Mouse (Mus musculus): ENCODE results near the gene Rabep1.
"Not testable (repeated sequence)": the region's sequence is repeated elsewhere in the genome, so short reads cannot be mapped to it uniquely, and the experiment has no call there.

Gene Rabep1

DNA sequence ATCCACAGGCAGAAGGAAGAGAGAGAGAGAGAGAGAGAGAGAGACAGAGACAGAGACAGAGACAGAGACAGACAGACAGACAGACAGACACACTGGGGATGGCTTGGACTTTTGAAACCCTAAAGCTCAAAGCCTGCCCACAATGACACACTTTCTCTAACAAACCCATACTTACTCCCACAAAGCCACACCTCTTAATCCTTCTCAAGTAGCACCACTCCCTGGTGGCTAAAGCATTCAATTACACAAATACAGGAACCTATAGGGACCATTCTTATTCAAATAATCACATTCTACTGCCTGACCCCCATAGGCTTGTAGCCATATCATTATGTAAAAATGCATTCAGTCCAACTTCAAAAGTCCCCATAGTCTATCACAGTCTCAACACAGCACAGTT, 11.2 kb upstream of the Rabep1 start:
- no peak for DNase-seq

DNA sequence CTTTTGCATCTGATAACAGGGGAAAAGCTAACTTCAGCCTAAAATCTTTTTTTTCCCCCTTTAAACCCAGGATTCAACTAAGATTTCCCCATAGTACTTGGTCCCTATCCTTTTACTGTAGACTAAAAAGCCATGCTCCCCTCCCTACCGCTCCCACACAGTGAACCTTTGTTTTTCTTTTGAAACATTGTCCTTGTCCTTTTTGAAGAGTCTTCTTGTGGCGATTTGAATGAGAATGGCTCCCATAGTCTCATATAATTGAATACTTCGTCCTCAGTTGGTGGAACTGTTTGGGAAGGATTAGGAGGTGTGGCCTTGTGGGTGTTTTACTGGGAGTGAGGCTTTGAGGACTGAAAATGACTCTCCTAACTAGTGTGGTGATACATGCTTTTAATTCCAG, 10.7 kb upstream of the Rabep1 start:
- DNase-seq, result no peak

DNA sequence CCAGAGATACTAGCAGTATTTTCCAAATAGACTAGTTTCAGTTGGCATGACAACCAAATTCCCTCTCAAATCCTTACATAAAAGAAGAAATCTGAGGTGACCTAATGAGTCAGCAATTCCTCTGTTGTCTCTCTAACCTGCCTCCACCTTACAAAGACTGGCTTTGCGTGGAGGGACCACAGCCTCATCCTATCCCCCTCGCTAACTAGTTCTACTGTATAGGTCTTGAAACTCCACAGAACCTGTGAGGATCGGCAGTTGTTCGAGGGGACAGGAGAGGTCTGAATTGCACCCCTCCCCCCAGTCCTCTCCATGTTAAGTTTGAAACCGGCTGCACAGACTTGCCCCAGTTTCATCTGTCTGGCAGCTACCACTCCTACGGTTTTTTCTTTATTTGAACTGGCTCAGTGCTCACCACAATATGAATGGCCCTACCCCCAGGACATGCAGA, 9.2 kb upstream of the Rabep1 start:
- DNase-seq, result no peak

DNA sequence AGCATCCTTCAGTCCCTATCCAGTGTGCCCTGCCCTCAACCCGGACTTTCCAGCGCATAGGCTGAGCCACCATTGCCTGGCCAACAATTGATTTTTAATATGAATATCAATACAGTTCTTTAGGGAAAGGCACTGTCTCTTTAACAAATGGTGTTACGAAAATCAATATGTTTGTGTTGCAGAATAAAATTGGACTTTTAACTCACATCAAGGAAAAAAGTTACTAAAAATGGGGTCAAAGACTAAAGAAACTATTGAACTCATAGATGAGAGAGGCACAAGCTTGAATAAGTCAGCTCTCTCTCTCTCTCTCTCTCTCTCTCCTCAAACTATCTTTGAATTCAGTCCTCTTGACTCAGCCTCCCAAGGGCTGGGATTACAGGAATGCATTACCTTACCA, 7.5 kb upstream of the Rabep1 start:
- no peak for DNase-seq

DNA sequence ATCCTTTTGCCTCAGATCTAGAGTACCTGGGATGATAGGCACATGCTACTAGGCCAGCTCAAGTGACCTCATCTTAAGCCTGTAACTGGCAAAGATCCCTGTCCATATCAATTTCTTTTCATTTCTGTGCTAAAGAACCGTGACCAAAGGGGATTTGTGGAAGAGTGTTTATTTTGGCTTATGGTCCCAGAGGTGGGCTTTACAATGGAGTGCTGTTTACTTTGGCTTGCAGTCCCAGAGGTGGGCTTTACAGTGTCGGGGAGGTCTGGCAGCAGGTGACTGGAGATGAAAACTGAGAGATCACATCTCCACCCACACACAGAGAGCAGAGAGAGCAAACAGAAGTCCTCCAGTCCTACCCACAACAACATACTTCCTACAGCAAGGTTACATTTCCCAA, 6.0 kb upstream of the Rabep1 start:
- DNase-seq, result no peak

DNA sequence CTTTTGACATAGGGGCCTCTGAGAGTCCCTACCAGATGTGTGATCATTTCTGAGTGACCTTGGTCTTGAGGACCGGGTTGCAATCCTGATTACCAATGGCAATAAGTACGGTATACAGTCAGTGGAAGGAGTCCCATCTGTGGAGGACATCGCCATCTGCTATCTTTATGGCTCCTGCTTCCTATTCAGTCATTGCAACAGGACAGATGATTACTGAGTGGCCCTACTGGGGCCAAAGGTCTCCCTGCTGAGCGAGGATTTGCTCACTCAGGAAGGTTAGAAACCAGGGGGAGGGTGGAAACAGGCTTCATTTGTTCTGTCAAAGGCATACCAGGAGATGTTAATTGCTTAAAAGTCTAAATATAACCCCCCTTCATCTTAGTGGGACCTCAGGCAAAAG, 1.6 kb upstream of the Rabep1 start:
- no peak for DNase-seq

DNA sequence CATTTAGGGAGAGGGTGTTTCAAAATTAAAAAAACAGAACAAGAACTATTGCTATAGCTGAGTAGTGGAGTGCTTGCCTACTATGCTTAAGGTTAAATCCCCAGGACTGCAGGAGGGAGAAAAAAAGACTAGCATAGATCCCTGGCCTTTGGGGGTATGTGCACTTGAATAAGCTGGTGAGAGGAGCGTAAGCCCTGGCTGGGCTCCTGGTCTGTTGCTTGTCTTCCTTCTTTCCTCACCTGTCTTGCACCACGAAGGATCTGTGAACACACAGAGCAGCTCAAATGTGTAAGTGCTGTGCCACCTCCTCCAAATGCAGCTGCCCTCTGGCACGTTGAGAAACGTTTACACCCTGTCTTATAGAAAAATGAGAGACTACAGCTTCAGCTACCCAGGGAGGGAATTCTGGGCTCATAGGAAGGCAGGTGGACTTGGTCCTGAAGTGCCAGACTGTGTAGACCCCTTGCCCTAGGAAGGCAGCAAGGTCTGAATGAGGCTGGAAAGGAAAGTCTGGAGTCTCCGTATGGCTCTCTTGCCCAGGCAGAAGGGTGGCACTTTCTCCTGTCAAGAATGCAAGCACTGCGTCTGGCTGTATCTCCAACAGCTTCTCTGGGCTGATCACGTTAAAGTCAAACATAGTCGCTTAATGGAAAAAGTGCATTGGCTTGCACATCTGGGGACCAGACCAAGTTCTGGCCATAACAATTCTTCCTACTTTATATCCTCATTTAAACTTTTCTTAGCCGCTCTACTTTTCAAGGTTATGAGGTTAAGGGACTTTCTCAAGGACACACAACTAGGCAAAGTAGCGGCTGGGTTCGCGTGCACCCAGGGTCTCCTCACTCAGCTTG, 652 bp upstream of the Rabep1 start:
- peak; percentile 27 for DNase-seq

DNA sequence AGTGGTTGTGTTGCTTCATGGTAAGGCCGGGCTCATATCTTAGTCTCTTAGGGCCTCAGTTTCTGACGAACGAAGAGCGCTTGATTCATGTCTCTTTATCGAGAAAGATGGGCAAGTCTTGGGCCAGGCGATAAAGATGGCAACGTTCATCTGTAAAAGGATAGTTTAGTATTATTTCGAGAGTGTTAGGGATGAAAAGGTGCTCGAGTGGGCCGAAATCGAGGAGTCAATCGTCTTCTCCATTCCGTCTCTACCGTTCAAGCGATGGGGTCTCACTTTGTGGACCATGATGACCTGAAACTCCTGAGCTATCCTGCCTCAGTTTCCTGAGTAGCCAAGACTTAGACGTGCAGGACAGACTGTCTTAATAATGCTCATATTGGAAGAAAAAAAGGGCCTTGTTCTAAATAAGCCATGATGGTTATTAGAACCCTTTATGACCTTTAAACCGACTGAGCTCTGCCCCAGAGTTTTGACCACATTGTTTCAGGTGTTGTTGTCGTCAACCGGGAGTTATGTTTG, 940 bp downstream of the Rabep1 start:
- no peak for DNase-seq

DNA sequence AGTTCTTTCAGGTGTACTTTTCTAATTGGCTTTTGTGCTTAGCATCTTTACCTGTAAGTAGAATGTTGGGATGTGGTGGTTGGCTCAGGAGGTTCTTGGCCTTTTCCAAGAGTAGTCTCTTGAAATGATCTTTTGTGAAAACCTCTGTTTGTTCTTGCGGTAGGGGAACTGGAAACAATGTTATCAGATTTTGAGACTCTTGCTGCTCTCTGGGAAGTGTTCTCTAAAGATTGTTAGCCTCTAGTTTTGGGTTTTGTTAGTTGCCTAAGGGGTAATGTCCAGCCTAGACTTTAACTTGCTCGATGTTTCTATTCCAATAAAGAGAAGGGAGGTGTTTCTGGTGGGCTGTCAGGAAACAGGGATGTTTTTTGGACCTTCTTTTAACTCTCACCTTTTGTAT, 1.5 kb downstream of the Rabep1 start:
- DNase-seq, result no peak

DNA sequence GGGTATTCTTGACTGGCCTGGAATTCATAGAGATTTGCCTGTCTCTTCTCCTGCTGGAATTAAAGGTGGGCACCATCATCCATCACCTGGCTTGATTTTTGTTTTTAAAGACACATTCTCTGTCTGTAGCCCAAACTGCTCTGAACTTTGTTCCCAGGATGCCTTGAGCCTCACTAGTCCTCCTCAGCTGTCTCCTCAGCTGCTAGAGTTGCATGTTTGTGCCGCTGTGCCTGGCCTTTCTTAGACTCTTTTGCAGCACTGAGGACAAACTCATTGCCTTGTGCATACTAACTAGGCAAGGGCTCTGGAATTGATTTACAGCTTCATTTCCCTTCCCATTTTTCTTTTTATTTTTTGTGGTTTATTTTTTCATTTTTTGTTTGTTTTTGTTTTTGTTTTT, 15.8 kb downstream of the Rabep1 start:
- DNase-seq, result no peak

DNA sequence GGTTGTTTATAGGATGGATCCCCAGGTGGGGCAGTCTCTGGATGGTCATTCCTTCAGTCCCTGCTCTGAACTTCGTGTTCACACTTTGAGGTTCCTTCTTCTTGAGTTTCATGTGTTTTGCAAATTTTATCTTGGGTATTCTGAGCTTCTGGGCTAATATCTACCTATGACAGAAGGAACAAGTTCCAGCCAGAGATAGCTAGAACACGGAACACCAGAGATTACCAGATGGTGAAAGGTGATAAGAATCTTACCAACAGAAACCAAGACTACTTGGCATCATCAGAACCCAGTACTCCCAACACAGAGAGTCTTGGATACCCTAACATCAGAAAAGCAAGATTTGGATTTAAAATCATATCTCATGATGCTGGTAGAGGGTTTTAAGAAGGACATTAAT, 18.6 kb downstream of the Rabep1 start:
- DNase-seq, result not testable (repeated sequence)

DNA sequence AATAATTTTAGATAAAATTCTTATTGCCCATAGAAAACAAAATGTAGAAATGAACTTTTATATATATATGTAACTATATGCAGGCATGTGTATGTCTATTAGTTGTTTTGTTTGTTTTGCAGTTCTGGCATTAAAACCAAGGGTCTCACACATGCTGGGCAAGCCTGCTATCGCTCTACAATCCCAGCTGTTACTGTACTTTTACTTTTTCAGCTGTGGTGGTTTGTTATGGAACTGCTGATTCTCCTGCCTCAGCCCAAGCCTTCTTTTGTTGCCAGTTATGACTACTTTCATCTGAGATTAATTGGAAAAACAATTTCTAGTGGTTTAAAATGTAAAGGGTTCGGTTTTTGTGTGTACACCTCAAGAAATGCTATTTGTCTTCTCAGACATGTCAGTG, 20.6 kb downstream of the Rabep1 start:
- no peak for DNase-seq

DNA sequence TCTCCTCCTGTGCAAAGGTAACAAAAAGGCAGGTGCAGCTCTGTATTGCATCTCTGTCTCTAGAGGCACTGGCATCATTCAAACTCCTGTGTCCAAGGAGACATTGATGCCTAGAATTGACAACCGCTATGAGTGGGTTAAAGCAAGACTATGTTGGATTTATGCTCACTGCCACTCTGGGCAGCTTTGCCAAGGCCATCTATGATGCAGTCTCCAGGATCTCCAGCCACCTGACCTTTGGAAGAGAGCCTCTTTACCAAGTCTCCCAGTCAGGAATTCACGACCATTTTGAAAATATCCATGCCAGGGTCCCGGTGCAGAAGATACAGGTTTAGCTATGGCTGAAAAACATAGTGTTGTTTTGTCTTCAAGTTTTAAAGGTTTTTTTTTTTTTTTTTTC, 24.7 kb downstream of the Rabep1 start:
- no peak for DNase-seq

DNA sequence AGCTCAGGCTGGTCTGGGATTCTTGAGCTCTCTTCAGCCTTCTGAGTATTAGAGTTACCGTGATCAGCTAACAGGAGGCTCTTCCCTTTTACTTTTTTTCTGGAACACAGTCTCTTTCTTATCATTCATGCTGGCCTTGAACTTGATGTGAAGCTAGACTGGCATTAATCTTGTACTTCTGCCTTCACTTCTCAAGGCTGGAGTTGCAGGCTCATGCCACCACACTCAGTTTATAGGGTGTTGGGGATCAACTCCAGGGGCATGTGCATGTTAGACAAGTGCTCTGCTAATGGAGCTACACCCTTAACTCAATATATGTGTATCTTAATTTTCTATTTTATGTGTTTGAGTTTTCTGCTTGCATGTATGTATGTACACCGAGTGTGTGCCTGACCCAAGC, 25.2 kb downstream of the Rabep1 start:
- no peak for DNase-seq

DNA sequence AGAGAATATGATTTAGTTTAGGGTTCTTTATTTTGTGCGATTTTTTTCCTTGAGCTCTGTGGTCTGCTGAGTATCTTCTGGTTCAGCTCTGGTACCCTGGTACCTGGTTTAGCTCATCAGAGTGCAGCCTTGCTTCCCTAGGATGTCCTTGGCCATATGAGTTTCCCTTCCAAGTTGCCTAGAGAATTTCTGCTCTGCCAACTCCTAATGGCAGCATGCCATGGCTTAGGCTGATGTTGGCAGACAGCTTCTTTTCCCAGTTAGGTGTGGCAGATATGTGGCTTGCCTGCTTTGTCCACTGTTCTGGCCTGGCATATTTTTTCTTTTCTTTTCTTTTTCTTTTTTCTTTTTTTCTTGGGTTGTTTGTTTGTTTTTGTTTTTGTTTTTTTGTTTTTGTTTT, 25.8 kb downstream of the Rabep1 start:
- no peak for DNase-seq

DNA sequence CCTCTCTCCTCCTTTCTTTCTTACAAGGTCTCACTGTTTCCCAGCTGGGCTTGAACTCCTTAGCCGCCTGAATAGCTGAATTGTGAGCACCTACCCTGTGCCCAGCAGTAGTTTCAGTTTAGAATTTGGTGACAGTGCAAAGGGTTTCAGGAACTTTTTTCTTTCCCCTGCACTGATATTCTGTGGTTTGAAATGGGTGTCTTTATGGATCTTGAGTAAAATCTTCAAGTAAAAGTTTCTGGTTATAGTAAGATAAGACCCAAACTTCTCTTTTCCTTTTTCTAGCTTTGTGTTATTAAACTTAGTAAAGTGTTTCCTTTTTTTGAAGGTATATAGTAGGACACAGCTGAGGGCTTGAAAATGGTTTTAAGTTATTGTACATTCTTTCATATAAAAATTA, 26.5 kb downstream of the Rabep1 start:
- DNase-seq, result no peak

DNA sequence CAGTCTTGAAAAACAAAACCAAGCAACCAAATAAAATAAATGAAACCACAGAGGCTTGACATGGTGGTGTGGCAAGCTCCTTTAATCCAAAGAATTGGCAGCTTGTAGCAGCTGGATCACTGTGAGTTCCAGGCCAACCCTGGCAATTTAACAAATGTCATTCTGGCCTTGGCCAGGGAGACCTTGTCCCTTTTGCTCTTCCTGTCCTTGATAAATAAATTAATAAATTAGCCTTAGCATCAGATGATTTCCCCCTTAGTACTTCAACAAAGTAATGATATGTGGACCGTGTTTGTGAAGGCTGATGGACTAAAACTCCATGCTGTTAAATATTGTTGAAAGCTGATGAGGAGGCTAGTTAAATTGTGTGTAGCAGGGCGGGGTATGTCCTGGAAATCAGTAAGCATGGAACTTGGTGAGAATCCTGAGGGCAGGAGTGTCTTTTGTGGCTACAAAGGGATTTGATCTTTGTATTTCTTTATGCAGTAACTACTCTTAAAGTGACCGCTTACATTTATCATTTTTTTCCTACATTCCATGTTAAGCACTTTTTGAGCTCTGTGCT, 27.3 kb downstream of the Rabep1 start:
- DNase-seq, result no peak

DNA sequence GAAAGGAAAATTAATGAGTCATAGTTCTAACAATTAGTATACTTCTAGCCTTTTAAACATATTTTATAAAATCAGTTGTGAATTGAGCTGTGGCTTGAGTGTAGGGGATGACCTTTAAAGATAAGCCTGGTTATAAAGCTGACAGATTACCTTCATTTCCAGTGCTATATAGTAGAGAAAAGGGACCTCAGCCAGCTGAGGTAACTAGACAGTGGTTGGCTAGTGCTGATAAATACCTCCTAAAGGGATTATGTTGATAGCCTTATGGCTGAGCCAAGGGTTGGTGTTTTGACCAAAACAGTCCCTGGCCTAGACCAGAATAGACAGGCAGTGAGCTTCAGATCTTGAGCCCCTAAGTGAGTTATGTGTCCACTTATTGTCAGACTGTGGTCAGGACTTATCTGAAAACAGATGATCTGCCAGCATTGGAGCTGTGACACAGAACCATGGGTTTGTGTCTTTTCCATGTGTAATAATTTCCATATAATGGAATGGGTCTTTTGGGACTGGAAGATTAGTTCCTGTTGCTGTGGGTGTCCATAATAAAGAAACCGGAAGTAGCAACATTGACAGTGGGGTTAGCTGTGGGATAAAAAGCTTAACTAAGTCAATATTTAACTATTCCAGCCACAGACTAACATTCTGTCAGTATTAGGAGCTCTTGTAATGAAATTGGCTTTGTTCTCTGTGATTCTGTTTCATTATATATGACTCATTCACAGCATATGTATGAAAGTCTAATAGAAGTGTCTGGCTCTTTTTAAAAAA, 29.5 kb downstream of the Rabep1 start:
- DNase-seq, result no peak

DNA sequence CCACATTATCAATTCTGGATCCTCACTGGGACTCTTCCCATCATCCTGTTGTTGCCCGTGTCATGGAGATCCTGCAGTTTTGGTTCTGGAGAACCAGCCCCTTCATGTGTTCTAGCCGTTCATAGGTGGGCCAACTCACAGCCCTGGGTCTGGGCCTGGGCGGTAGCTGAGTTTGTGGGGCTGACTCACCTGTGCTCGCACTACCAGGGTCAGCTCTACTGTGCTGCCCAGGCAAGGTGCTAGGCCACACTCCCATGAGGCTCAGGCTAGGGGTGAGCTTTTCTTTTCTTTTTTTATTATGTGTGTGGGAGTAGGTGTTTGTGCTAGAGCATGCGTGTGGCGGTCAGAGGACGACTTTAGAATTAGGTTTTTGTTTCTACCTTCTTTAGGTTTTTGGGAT, 33.1 kb downstream of the Rabep1 start:
- DNase-seq, result no peak

DNA sequence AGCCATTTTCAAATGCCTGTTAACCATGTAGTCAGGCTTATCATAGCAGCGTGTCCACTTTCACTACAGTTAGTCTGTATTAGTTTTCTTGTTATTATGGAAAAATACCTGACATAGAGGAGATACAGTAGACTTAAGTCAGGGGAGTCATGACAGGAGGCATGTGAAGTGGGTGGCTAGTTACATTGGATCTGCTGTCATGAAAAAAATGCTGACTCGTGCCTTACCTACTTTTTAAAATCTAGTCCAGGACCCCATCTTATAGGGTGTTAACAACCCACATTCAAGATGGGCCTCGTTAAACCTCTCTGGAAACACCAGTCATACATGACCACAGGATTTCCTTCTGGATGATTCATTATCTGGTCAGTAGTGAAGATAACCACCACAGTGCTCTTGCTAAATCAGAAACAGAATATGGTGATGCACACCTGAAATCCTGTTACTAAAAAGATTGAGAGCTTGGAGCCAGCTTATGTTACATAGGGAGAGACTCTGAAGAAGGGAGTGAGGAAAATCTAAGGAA, 38.4 kb downstream of the Rabep1 start:
- DNase-seq, result no peak

DNA sequence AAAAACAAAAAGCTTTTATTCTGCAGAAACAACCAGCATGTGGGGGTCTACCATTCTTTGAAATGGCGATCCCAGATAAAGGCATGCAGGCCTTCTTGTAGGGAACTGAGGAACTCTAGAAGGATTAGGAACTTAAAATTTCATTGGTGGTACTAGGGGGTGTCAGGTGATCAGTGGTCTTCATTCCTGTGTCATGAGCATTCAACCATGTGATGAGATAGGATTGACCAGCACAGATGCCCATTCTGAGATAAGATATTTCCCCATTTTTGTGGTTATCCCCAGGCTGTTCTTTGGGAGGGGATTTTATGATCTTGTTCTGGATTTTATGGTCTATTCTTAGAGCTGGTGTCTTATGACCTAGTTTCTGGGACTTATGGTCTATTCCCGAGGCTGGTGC, 46.1 kb downstream of the Rabep1 start:
- no peak for DNase-seq

DNA sequence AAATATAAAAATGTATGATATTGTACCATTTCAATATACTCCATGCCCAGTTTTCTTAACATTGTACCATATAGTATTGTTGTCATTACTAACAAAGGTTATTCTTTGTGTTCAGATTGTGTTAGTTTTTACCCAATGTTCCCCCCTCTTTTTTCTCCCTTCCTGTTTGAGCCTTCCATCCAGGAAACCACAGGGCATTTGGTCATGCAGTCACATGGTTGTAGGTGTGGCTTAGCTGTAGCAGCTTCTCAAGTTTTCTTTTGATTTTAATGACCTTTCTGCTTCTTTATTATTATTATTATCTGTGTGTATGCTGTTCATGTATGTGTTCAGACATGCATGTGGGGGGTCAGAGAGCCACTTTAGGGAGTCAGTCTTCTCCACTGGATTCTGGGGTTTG, 47.0 kb downstream of the Rabep1 start:
- no peak for DNase-seq

DNA sequence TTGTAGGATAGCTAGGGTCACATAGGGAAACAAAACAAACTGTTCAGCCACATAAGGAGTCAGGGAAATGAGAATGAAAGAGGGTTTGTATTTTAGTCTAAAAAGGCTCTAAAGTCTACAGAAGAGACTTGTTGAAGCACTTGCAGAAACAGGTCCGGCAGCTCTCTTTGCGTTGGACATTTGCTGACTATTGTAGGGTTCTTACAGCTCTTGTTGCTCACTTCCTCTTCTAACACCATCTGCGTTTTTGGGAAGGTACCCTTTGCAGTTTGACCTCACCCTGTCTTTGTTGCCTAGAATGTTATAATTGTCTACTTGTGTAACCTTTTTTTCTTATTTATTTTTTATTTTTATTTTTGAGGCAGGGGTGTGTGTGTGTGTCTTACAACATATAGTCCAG, 53.1 kb downstream of the Rabep1 start:
- no peak for DNase-seq

DNA sequence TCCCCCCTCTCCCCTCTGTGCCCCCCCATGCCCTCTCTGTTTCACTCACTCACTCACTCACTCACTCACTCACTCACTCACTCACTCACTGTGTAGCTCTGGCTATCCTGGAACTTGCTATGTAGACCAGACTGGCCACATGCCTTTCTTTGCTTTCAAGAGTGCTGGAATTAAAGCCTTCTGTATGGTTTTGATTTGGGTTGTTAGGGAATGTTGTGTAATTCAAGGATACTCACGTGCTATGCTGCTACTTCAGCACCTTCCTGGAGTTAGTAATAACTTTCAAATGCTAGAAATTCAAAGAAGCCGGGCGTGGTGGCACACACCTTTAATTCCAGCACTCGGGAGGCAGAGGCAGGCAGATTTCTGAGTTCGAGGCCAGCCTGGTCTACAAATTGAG, 53.6 kb downstream of the Rabep1 start:
- not testable (repeated sequence) for DNase-seq
